Comparison of ENCODE assay signal across 8 mouse cellular contexts in the genomic region with DNA sequence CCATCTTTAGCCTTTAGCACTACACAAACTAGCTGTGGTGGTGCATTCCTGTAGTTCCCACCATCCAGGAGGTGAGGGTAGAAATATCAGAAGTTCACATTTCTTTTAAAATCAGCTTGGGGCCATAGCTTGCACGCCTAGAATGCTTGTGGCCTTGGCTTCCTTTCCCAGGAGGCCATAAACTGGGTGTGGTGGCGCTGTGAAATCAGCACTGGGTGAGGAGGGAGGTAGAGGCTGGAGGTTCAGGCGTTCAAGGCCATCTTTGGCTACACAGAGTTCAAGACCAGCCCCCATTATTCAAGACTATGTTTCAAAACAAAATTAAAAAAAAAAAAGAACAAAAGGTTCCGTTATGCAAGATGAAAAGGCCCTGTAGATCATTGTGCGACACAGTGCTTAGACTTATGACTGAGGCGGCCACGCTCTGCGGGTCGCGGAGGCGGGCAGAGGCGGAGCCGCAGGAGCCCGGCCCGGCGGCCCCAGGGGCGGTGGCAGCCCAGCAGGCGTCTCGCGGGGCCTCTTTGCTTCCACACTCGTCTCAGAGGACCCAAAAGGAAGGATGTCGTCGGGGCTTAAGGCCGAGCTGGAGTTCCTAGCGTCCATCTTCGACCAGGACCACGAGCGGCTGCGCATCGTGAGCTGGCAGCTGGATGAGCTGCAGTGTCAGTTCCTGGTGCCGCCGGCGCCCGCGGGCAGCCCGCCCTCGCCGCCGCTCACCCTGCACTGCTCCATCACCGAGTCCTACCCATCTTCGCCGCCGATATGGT.
DNase-seq lines count a peak whose midpoint lies in the region; ATAC-seq and TF ChIP-seq lines count a peak whose summit lies in the region.

No protein-coding gene starts in this region.

- H3K9me3 ChIP-seq in hindbrain, postnatal 0 days (ENCODE audit: low read length): no peaks in the 10 kb centered on the region

- H3K27ac ChIP-seq in hindbrain, postnatal 0 days: no peak overlapping the region

- H3K36me3 ChIP-seq in hindbrain, postnatal 0 days (ENCODE audit: insufficient read depth, low read length): no peaks in the 10 kb centered on the region

- H3K27me3 ChIP-seq in hindbrain, postnatal 0 days (ENCODE audit: insufficient read depth, low read length): no peaks in the 10 kb centered on the region

- H3K4me3 ChIP-seq in hindbrain, postnatal 0 days (ENCODE audit: low read length): peak overlapping the region; percentile 41

- DNase-seq in MN1 (ENCODE audit: low spot score) (peak; percentile 57), adipocyte (ENCODE audit: low spot score) (no peak)
- DNase-seq in cerebellum, adult 8-10 months: peak; percentile 34
- DNase-seq in gastrocnemius, adult 18-20 months (ENCODE audit: low spot score): peak; percentile 7
- peak; percentile 53 for DNase-seq in hindbrain, postnatal 0 days (ENCODE audit: low spot score)
- DNase-seq in left cerebral cortex, postnatal 14 days (ENCODE audit: low spot score in 2 of 2): peak; percentile 12 to 15
- peak; percentile 31 to 38 for DNase-seq in right cerebral cortex, postnatal 10 days (ENCODE audit: low spot score in 2 of 2)

- 11% methylated on average over 31 of the region's 43 CpGs for WGBS in hindbrain, postnatal 0 days

- no peaks in the 10 kb centered on the region for H3K4me1 ChIP-seq in hindbrain, postnatal 0 days (ENCODE audit: insufficient read depth, low read length)

- TF ChIP-seq CTCF in hindbrain, postnatal 0 days (IDR thresholded peaks at IDR 0.05; ENCODE audit: low read depth): no peak

- peak overlapping the region; percentile 59 for H3K4me2 ChIP-seq in hindbrain, postnatal 0 days (ENCODE audit: low read depth, low read length)

- peak; percentile 88 for ATAC-seq in hindbrain, postnatal 0 days
- peak; percentile 70 for ATAC-seq in megakaryocyte, adult 5-6 weeks (ENCODE audit: poor library complexity, severe bottlenecking)

- intact Hi-C loops in left cerebral cortex, postnatal 14 days (cut with DNase I): no loop called here

- H3K9ac ChIP-seq in hindbrain, postnatal 0 days (replicated peaks; ENCODE audit: low read length): peak overlapping the region; percentile 48
